Mouse (Mus musculus): Measurements from ENCODE around the gene Slc35c1. TPM values are rescaled to one million over a fixed set of nuclear protein-coding genes. Genes with fewer than 3 reads are reported as not detected.

The Slc35c1 gene
- total RNA-seq, 2 experiments from 2014 or later, result 5.5 to 5.6 TPM

DNA sequence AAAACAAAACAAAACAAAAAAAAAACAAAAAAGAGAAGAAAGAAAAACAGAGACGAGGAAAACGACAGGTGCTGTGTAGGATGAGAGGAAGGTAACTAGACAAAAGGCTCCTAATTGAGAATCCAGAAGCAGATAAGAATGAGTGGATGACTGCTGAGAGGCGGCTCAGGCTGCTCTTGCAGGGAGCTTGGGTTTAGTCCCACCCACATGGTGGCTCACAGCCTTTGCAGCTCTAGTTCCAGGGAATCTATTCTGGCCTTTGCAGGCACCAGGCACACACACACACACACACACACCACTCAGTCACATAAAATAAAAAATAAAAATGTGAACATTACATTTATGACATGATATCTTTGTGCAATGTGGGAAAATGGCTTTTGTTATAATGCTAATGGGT lies 21.8 kb downstream of the Slc35c1 start:
- intact Hi-C loops (cut with DNase I), result loop anchor here (2.0 to 10.0 kb wide), 3 partner anchors 142 to 504 kb away; partner anchors contain the start of gene Mdk
- DNase-seq, result no peak

DNA sequence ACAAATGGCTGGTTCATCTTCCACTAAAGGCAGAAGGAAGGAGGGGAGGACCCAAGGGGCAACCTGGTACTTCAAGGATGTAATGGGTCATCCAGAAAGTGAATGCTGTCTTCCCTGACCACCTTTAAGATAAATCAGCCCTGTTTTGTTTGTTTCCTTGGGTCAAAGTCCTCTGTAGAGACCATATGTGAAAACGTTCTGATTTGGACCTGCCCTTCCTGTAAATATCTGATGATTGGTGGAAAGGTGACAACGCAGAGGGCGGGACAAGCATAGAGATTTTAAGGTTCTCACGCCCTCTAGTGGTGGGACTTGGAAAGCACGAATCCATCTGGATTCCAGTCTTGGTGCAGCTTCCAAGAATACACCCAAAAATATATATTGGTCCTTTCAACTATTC lies 22.5 kb downstream of the Slc35c1 start:
- intact Hi-C loops (cut with DNase I), result loop anchor here (2.0 to 10.0 kb wide), 4 partner anchors 63 to 503 kb away; partner anchors contain the start of genes Large2, Mdk and Pex16
- peak; percentile 76 to 86 for DNase-seq

DNA sequence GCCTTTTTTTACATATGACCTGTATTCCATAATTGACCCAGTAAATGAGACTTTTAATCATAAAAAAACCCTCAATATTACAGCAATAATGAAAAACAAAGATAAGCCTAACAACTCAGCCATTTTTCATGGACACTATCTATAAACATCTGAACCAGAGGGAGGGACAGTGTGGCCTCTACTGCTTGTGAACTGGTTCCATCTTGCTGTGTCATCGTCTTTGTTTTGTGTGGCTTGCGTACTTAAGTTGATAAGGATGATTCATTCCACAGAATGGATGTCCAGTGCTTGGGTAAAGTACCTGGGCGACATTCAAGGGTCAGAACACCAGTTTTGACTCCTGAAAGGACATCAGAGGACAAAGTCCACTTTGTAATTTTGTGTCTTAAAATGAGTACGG lies 23.0 kb downstream of the Slc35c1 start:
- no peak for DNase-seq
- intact Hi-C loops (cut with DNase I), result loop anchor here (2.0 to 10.0 kb wide), 3 partner anchors 63 to 503 kb away; partner anchors contain the start of genes Large2, Mdk and Pex16

DNA sequence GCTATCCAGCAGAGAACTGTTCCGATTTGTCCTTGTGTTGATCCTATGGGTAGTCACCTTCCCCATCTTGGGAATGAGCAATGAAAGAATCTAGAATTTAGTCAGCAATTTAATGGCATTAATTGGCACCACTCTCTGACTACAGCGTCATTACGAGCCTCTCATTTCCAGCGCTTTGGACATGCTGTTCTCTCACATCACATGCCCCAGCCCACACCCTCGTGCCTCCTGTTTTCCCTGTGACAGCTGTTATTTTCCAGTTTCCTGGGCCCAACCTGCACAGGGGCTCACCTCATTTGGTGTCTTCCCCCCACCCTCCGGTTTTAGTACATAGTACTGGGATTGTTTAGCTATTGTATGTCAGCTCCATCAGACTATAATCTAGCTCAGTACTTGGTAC lies 25.3 kb downstream of the Slc35c1 start:
- intact Hi-C loops (cut with DNase I), result loop anchor here (5.0 to 10.0 kb wide), 2 partner anchors 253 to 500 kb away; partner anchors contain the start of gene Mdk
- DNase-seq, result no peak

DNA sequence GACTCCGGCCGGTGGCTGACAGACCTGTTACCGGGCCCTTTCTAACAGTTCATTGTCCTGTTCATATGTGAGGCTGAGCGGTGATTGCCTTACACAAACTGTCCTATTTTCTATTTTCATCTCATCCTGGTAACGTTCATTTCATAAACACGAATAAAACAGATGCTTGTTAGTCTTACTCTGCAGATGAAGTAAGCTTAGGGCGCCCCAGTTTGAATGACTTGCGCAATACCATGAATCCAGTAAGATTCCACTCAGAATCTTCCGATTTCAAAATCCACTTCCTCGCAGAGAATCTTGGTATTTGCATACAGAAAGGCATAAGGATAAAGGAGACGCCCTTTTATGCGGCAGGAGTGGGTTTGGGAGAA lies 26.0 kb downstream of the Slc35c1 start:
- intact Hi-C loops (cut with DNase I), result loop anchor here (5.0 to 10.0 kb wide), 2 partner anchors 377 to 500 kb away; partner anchors contain the start of gene Mdk
- no peak for DNase-seq

DNA sequence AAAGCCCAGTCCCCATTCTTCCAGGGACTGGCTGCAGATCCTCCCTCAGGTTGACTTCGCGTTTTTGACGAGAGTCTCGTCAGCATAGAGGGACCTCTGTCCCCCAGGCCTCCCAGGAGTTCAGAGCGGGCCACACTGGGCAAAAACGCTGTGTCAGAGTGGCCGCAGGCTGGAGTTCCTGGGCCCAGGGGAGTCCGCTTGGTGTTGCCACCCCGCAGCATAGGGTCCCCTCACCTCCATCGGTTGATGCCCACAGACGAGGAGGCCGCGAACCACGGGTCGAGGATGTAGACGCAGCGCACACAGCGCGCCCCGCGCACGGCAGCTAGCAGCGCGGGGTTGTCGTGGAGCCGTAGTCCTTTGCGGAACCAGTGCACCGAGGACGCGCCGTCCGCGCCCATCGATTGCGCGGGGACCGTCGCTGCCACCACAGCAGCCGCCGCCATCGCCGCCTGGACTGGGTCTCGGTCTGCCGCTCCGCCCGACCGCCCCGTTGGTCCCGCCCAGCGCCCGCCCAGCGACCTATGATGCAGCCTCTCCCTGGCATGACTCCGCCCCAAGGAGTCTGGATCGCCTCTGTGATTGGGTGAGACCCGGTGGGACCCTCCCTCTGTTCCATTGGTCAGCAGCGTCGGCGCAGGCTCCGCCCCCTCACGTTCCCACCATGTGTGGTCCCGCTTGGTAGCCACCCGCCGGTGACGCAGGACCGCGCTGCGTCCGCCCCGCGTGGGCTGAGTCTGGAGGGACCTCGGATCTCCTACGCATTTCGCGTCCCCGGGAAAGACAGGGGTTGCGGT lies 26.6 kb downstream of the Slc35c1 start, which contains the start of gene Cry2:
Cry2 (minus strand) TSS at position 466 of the 797 bp plus-strand sequence.
- DNase-seq, result peak; percentile 97 to 98
- intact Hi-C loops (cut with DNase I), result loop anchor here (5.0 to 10.0 kb wide), 2 partner anchors 376 to 499 kb away; partner anchors contain the start of gene Mdk

DNA sequence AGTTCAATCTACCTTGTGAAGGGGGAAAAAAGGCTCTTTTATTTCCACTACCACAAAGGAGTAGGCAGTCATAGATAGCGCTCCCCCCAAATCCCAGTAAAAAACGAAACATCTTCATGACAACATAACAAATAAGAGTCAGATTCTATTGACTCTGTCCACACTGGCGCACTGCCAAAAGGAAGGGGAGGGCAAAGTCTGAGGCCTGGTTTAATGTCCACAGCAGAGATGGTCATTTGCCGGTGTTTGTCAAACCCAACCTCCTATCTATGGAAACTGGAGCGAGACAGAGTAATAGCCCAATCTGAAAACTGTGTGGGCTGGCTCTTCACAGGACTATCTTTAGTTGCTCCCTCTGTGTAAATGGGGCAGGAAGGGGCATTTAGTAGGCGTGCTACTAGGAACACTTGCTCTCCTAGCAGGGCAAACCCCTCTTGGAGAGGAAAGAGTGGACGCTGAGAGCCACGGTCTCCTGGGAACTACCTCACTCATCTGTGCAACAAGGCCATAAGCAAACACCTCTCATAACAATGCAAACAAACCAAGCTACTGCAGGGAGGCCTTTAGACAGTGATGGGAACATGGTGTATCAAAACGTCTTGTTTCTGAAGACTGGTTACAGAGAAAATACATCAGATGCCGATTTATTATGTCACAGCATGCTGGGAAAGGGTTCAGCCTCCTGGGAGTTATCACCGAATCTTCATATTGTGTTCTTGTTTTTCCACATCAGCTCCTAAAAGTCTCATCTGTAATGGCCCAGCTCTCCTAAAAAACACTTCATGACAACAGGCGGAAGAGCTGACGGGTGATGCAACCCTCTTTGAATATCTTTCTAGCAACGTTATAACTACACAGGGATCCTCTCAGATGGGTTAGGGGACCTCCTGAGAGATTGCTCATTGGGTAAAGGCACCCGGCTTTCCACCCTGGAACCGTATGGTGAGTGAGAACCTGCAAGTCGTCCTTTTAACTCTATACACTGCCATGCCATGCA lies 27.7 kb downstream of the Slc35c1 start:
- intact Hi-C loops (cut with DNase I), result loop anchor here (5.0 to 10.0 kb wide), 2 partner anchors 375 to 498 kb away; partner anchors contain the start of gene Mdk
- peak; percentile 68 to 70 for DNase-seq

DNA sequence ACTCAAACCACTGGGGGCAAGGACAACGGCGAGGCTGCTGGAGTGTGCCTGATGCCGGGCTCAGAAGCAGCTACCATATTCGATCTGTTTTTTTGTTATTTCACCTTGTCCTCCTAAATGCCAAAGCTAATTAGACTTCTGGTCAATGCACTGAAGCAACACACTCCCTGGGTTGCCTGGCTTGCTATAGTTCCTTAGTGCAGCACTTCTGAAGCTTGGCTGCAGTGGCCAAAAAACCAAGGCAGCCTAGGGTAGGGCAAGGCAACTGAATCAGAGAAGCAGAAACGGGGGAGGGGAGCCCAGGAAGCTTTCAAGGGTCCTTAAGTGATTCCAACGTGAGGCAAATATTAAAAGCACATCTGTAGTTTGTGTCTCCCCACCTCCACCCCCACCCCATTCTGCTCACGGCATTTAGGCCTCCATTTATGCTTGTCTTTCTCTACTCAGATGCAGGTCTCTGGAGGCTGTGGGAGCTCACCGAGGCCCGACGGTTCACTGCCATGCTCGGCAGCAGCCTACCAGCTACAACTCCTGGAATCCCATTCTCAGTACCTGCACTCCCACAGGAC lies 28.6 kb downstream of the Slc35c1 start:
- intact Hi-C loops (cut with DNase I), result loop anchor here (5.0 to 10.0 kb wide), 2 partner anchors 374 to 497 kb away; partner anchors contain the start of gene Mdk
- DNase-seq, result no peak

DNA sequence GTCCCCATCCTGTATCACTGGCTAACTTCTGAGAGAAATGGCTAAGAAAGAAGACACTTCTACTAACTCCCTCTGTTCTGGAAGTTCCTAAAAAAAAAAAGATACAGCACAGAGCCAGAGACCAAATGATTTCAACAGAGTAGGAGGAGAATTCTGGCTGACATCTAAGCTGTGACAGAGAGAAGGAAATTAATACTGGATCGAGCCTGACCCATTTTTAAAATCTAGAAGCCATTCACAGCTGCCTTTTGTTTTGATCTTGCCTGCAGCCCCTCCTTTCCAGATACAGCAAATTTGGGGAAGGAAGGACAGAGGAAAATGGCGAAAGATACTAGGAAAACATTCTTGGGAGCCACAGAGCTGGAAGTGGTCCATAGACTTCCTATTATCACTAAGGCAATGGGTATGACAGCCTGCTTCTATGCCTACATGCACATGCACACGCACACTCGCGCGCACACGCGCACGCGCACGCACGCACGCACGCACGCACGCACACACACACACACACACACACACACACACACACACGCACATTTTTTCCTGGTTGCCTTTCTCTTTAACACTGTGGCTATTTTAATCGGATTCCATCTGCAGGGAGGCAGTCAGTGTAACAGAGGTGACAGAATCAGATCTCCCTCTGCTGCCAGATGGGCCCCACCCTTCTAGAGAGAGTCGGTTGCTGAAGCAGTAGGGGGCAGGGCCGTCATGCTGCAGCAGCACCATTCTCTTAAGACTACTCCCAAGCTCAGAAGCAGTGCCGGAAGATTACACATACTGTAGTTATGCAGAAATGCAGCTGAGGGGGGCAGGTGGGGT lies 29.4 kb downstream of the Slc35c1 start:
- DNase-seq, result peak; percentile 56 to 61
- intact Hi-C loops (cut with DNase I), result loop anchor here (5.0 to 10.0 kb wide), 2 partner anchors 374 to 496 kb away; partner anchors contain the start of gene Mdk

DNA sequence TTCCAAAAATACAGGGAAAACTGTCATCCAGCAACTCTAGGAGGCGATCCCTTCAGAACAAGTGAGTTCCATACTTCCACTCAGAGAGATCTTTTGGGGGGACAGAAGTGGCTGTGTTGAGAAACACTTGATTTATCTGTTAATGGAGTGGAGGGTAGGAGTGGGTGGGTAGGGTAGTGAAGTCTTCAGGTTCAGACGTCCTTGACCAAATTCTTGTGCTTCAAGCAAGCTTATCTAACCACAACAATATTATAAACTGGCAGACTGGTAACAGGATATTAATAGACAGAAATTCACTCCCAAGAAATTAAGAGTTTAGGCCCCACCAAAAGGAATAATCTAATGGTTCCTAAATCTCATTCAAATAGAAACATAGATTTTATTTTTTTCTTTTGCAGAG lies 30.2 kb downstream of the Slc35c1 start:
- intact Hi-C loops (cut with DNase I), result loop anchor here (5.0 to 10.0 kb wide), 2 partner anchors 373 to 495 kb away; partner anchors contain the start of gene Mdk
- no peak for DNase-seq

DNA sequence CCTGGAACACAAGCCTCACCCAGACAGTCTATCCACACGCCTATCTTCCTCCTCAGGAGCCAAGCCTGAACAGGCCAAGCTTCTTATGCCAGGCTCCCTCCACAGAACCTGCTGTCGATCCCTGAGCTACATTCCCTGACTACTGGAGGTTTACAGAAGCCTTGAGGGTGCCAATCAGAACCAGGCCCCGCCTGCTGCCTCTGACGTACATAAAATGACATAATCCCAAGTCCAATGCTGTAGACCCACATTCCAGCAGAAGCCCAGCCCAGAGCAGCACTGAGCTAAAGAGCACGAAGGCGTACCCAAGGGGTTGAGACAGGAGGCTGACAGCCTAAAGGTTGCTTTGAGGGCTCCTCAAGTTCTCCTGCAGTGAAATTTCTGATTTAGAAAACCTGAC lies 32.5 kb downstream of the Slc35c1 start:
- DNase-seq, result peak; percentile 67 to 79
- intact Hi-C loops (cut with DNase I), result no loop called here

DNA sequence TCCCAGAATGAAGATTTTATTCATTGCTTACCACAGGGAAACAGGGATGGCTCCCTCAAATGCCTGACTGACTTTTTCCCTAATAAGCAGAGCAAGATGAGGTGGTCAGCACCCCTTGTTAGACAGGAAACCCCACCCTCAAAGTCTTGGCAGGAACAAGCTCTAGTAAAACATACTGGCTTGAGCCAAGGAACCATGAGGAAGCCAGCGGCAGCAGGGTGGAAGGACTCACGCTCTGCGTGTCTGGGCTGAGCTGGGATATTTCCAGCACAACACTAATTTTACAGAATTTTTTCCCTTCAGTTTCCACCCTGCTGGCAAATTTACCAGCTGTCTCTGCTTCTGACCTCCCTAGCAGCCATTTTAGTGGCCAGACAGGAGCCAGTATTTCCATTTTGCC lies 33.9 kb downstream of the Slc35c1 start:
- peak; percentile 56 to 70 for DNase-seq
- intact Hi-C loops (cut with DNase I), result no loop called here

DNA sequence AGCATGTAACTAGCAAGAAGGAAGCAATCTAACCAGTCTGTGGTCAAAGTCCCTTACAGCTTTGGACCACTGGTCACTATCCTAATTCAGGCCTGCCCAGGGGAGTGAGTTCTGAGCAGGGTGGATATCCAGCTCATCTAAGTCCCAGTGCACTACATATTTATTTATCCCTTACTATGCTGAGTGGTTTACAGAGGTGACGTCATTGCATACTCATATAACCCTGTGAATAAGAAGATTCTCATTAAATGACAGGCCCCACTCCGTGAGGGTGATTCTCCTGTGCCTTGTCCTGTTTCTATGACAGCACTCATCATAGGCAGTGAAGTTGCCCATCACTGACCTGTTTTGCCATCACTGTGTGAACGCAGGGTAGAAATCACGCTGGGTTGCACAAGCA lies 35.0 kb downstream of the Slc35c1 start:
- no peak for DNase-seq

DNA sequence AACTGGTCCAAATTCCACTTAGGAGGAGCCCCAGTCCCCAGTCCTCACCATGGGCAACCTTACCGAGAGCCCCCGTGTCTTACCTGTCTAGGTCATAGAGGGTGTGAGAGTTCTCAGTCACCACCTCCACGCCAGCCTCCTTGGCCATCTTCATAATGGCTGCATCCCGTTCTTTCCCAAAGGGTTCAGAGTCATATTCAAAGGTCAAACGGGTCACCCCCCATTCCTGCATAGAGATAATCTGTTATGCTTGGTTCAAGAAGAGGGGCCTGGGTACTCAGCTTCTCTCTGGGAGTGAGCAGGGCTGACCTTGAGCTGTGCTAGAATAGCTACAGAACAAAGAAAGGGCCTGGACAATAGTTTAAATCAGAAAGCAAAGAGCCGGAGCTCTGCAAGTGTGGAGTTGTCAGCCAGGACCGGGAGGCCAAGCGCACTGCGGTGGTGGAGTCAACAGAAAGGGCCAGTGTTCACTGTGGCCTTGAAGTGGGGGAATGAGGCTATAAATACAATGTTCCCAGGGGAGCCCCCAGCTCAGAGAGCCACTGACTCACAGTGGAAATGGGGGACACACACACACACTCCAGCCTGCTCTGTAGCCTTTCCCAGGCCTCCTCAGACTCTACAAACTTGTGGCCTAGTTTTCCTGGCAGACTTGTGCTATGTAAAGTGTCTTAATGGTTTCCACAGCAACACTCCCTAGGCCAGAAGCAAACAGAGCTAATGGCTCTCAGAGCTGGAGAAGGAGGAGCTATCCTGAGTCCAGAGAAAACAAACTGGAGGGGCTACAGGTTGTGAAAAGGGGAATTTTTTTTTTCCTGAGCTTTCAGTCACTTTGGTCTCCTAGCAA lies 35.7 kb downstream of the Slc35c1 start:
- intact Hi-C loops (cut with DNase I), result no loop called here
- DNase-seq, result peak; percentile 61 to 63

More for the DNA sequence above, 35.0 kb downstream of the Slc35c1 start:
- intact Hi-C loops (cut with DNase I), result no loop called here

DNA sequence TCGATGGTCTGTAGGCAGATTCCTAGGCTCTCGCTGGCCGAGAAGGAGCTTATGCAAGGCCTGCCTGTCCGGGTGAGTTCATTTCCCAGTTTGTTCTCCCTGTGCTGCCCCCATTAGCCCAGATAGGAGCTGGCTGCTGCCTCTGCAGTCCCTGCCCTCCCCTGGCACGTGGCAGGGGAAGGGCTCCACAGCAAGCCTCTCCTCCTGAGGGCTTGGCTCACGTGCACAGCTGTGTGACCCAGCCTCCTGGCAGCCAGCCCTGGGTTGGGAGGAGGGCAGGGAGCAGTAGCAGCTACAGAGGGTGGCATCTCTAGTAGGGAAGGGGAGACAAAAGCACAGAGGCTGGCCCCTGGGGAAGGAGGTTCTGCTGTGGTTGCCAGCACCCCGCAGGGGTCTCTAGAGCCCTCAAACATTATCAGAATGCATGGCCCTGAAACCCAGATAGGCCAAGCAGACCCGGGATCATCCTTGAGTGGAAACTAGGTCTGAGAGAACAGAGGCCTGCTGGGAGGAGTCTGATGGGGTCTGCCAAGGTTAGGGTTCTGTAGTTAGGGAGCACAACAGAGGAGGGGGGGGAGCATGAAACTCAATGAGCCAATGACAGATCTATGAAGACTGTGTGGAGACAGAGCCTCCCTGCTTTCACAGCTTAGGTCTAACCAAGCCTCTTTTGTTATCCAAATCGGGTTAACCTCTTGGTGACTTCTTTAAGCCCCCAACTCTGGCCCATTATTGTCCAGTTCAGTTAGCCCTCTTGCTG lies 36.5 kb downstream of the Slc35c1 start:
- intact Hi-C loops (cut with DNase I), result no loop called here
- DNase-seq, result peak; percentile 92 to 98

DNA sequence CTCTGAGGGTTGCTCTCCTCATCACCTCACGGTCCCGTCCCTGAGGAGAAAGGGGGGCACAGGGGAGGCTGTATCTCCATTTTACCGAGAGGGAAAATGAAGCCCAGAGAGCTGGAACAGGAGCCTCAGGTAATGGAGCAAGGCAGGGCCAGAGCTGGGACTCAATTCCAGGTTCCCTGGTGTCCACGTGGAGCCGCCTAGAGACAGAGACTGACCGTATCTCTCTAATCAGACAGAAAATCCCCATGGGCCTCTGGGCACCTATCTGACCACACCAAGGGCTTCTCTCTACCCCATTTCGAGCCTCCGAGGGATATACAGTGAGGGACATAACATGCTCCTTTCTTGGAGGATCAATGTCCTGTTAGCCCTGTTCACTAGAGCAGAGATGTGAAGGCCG lies 37.2 kb downstream of the Slc35c1 start:
- intact Hi-C loops (cut with DNase I), result no loop called here
- DNase-seq, result no peak

DNA sequence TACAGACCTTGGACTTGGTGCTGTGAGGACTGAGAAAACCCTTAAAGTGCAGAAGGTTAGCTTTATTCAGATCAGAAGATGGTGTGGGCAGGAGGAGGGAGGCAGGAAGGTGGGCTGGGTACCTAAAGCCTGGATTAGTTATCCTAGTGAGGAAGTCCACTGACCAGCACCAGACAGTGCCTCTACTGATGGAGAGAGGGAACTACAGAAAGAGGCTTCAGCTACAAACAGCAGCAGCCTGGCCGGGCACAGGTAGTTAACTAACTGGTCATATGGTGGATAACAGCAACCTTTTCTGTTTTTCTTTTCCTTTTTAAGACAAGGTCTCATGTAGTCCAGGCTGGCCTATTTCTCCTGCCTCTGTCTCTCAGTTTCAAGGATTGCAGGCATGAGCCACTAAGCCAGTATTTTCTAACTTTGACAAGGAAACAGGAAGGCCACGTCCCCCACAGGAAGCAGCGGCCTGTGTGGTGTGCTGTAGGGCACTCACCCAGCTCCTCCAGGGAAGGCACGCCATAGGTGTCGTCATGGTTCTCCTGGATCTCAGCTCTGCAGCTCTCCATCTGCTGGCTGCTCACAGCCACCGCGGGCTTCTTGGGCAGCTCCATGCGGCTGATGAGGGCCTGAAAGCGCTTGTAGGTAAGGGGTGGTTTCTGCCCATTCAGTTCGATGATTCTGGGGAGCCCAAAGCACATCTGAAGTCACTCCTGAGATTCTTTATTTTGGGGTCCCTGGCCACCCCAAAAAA lies 37.8 kb downstream of the Slc35c1 start:
- DNase-seq, result no peak
- intact Hi-C loops (cut with DNase I), result no loop called here

Measured in heart, postnatal 14 days (tissue).